Mouse (Mus musculus) MEL (cell line): ENCODE results near the gene Phlda2. TPM values are rescaled to one million over a fixed set of nuclear protein-coding genes. Genes with fewer than 3 reads are reported as not detected.
A peak's percentile ranks its signal among the peaks of the same experiment; 100 is the strongest.

ENCODE experiments used
- DNase-seq: peaks from one replicate; pipeline ENCODE4 v3.0.0; 2011; ENCODE audit warnings: low read depth, low spot score
- H3K27ac ChIP-seq: 2 replicates; pipeline ENCODE4 v1.5.1; 2012; ENCODE audit warnings: low read depth, mild to moderate bottlenecking, control low read depth, low read length, moderate library complexity; ENCODE audit not compliant: control insufficient read depth
- H3K27me3 ChIP-seq, 2 experiments: fragments of 150-350 bp in 1 of 2; sonication (generic) in 1 of 2; 2 replicates each; pipeline ENCODE4 v1.6.1; 2012; ENCODE audit warnings: low read length in 2 of 2, mild to moderate bottlenecking in 2 of 2, improper control_type of control experiment in 1 of 2, moderate library complexity in 1 of 2; ENCODE audit not compliant: insufficient read depth in 2 of 2, control insufficient read depth in 1 of 2
- H3K36me3 ChIP-seq, 2 experiments: 2 replicates each; pipeline ENCODE4 v1.6.1; 2012 to 2014; ENCODE audit warnings: low read length in 2 of 2, improper control_type of control experiment in 1 of 2, inconsistent platforms in 1 of 2, mild to moderate bottlenecking in 1 of 2; ENCODE audit not compliant: insufficient read depth in 2 of 2, control insufficient read depth in 1 of 2
- H3K4me1 ChIP-seq, 2 experiments: fragments of 150-350 bp in 1 of 2; sonication (generic) in 1 of 2; 2 replicates each; pipeline ENCODE4 v1.6.1; 2012; ENCODE audit warnings: low read length in 2 of 2, improper control_type of control experiment in 1 of 2, mild to moderate bottlenecking in 1 of 2; ENCODE audit not compliant: insufficient read depth in 2 of 2, control insufficient read depth in 1 of 2
- H3K4me3 ChIP-seq, 2 experiments: fragments of 150-350 bp in 1 of 2; sonication (generic) in 1 of 2; 2 replicates each; pipeline ENCODE4 v1.5.1; 2012; ENCODE audit warnings: low read depth in 2 of 2, low read length in 2 of 2, mild to moderate bottlenecking in 2 of 2, moderate library complexity in 2 of 2, control low read depth in 1 of 2, improper control_type of control experiment in 1 of 2; ENCODE audit not compliant: control insufficient read depth in 1 of 2, insufficient read depth in 1 of 2
- H3K79me2 ChIP-seq: 2 replicates; pipeline ENCODE4 v1.6.1; 2012; ENCODE audit warnings: mild to moderate bottlenecking, low read length, moderate library complexity; ENCODE audit not compliant: control insufficient read depth, poor library complexity, insufficient read depth
- H3K9ac ChIP-seq: 2 replicates; pipeline ENCODE4 v1.6.1; 2012; ENCODE audit warnings: low read depth, mild to moderate bottlenecking, control low read depth, low read length, moderate library complexity; ENCODE audit not compliant: control insufficient read depth, poor library complexity, severe bottlenecking
- H3K9me3 ChIP-seq: fragments of 150-350 bp; sonication (generic); replicated peaks from 2 replicates; pipeline ENCODE4 v1.6.1; 2012; ENCODE audit warnings: mild to moderate bottlenecking, low read length, improper control_type of control experiment, moderate library complexity; ENCODE audit not compliant: insufficient read depth
- BHLHE40 ChIP-seq: IDR thresholded peaks from 2 replicates; pipeline ENCODE4 v1.6.1; 2012; ENCODE audit warnings: low read depth, mild to moderate bottlenecking, inconsistent platforms, low read length, improper control_type of control experiment, borderline replicate concordance
- CHD1 ChIP-seq: IDR thresholded peaks from 2 replicates; pipeline ENCODE4 v1.6.1; 2012; ENCODE audit warnings: low read depth, mild to moderate bottlenecking, inconsistent platforms, low read length, improper control_type of control experiment
- CHD2 ChIP-seq: IDR thresholded peaks from 2 replicates; pipeline ENCODE4 v1.6.1; 2011; ENCODE audit warnings: low read length, improper control_type of control experiment
- CTCF ChIP-seq, 3 experiments: IDR thresholded peaks in 2 of 3; conservative IDR thresholded peaks in 1 of 3; 2 replicates each; pipeline ENCODE4 v1.5.1; 2011 to 2012; ENCODE audit warnings: low read length in 3 of 3, low read depth in 2 of 3, mild to moderate bottlenecking in 2 of 3, improper control_type of control experiment in 1 of 3, inconsistent platforms in 1 of 3, mixed read lengths in 1 of 3, moderate library complexity in 1 of 3; ENCODE audit not compliant: control insufficient read depth in 1 of 3, insufficient read depth in 1 of 3, poor library complexity in 1 of 3, severe bottlenecking in 1 of 3
- E2F4 ChIP-seq: IDR thresholded peaks from 2 replicates; pipeline ENCODE4 v1.6.1; 2011; ENCODE audit warnings: low read depth, low read length, improper control_type of control experiment, borderline replicate concordance
- ELF1 ChIP-seq: IDR thresholded peaks from 2 replicates; pipeline ENCODE4 v1.6.1; 2014; ENCODE audit warnings: low read depth, mild to moderate bottlenecking, inconsistent platforms, low read length, improper control_type of control experiment, moderate library complexity
- GABPA ChIP-seq: IDR thresholded peaks from 2 replicates; pipeline ENCODE4 v1.6.1; 2012; ENCODE audit warnings: low read depth, mild to moderate bottlenecking, inconsistent platforms, low read length, improper control_type of control experiment, moderate library complexity
- GATA1 ChIP-seq: IDR thresholded peaks from 2 replicates; pipeline ENCODE4 v1.6.1; 2011; ENCODE audit warnings: low read depth, low read length, improper control_type of control experiment
- HCFC1 ChIP-seq: IDR thresholded peaks from 2 replicates; pipeline ENCODE4 v1.6.1; 2012; ENCODE audit warnings: low read depth, mild to moderate bottlenecking, inconsistent platforms, low read length, improper control_type of control experiment, moderate library complexity
- KAT2A ChIP-seq: conservative IDR thresholded peaks from 2 replicates; pipeline ENCODE4 v1.6.1; 2012; ENCODE audit warnings: low read depth, low read length, improper control_type of control experiment, inconsistent platforms
- MAFK ChIP-seq: IDR thresholded peaks from 2 replicates; pipeline ENCODE4 v1.6.1; 2011; ENCODE audit warnings: low read depth, mild to moderate bottlenecking, low read length, improper control_type of control experiment, borderline replicate concordance
- MAZ ChIP-seq: IDR thresholded peaks from 2 replicates; pipeline ENCODE4 v1.6.1; 2012; ENCODE audit warnings: low read depth, mild to moderate bottlenecking, inconsistent platforms, low read length, improper control_type of control experiment
- MEF2A ChIP-seq: IDR thresholded peaks from 2 replicates; pipeline ENCODE4 v1.6.1; 2014; ENCODE audit warnings: low read depth, mild to moderate bottlenecking, inconsistent platforms, low read length, improper control_type of control experiment; ENCODE audit not compliant: poor library complexity, insufficient replicate concordance, severe bottlenecking; ENCODE audit errors: extremely low read depth
- MYC ChIP-seq: IDR thresholded peaks from 2 replicates; pipeline ENCODE4 v1.6.1; 2011; ENCODE audit warnings: low read depth, mild to moderate bottlenecking, low read length, improper control_type of control experiment, moderate library complexity
- POLR2A ChIP-seq, 2 experiments: IDR thresholded peaks; 2 replicates each; pipeline ENCODE4 v1.6.1; 2011 to 2012; ENCODE audit warnings: low read length in 2 of 2, mild to moderate bottlenecking in 2 of 2, control low read depth in 1 of 2, improper control_type of control experiment in 1 of 2, low read depth in 1 of 2, moderate library complexity in 1 of 2; ENCODE audit not compliant: control insufficient read depth in 1 of 2, insufficient read depth in 1 of 2, poor library complexity in 1 of 2
- POLR2AphosphoS2 ChIP-seq: IDR thresholded peaks from 2 replicates; pipeline ENCODE4 v1.6.1; 2011; ENCODE audit warnings: low read length, improper control_type of control experiment
- POLR2AphosphoS5 ChIP-seq: IDR thresholded peaks from 2 replicates; pipeline ENCODE4 v1.6.1; 2012; ENCODE audit warnings: low read depth, borderline replicate concordance, mild to moderate bottlenecking, inconsistent platforms, low read length, moderate library complexity, mixed read lengths
- RAD21 ChIP-seq: IDR thresholded peaks from 2 replicates; pipeline ENCODE4 v1.6.1; 2011; ENCODE audit warnings: mild to moderate bottlenecking, low read depth, low read length, improper control_type of control experiment
- RCOR1 ChIP-seq: IDR thresholded peaks from 2 replicates; pipeline ENCODE4 v1.6.1; 2012; ENCODE audit warnings: low read depth, mild to moderate bottlenecking, inconsistent platforms, low read length, improper control_type of control experiment
- SIN3A ChIP-seq: IDR thresholded peaks from 2 replicates; pipeline ENCODE4 v1.6.1; 2012; ENCODE audit warnings: low read length, improper control_type of control experiment, inconsistent platforms
- SMC3 ChIP-seq: IDR thresholded peaks from 2 replicates; pipeline ENCODE4 v1.6.1; 2011; ENCODE audit warnings: low read depth, low read length, improper control_type of control experiment
- TBP ChIP-seq: IDR thresholded peaks from 2 replicates; pipeline ENCODE4 v1.8.0; 2011; ENCODE audit warnings: low read depth, low read length, improper control_type of control experiment
- TCF12 ChIP-seq: IDR thresholded peaks from 2 replicates; pipeline ENCODE4 v1.6.1; 2014; ENCODE audit warnings: low read depth, mild to moderate bottlenecking, inconsistent platforms, low read length, improper control_type of control experiment, moderate library complexity
- UBTF ChIP-seq: IDR thresholded peaks from 2 replicates; pipeline ENCODE4 v1.6.1; 2012; ENCODE audit warnings: low read depth, mild to moderate bottlenecking, inconsistent platforms, low read length, improper control_type of control experiment, moderate library complexity, borderline replicate concordance; ENCODE audit not compliant: insufficient read depth
- USF2 ChIP-seq, 2 experiments: IDR thresholded peaks; 2 replicates each; pipeline ENCODE4 v1.6.1; 2011 to 2012; ENCODE audit warnings: improper control_type of control experiment in 2 of 2, low read length in 2 of 2, borderline replicate concordance in 1 of 2, inconsistent platforms in 1 of 2, low read depth in 1 of 2, mild to moderate bottlenecking in 1 of 2; ENCODE audit not compliant: insufficient read depth in 1 of 2
- ZC3H11A ChIP-seq: IDR thresholded peaks from 2 replicates; pipeline ENCODE4 v1.6.1; 2012; ENCODE audit warnings: low read depth, mild to moderate bottlenecking, inconsistent platforms, low read length, improper control_type of control experiment
- ZKSCAN1 ChIP-seq: IDR thresholded peaks from 2 replicates; pipeline ENCODE4 v1.6.1; 2012; ENCODE audit warnings: low read depth, mild to moderate bottlenecking, inconsistent platforms, low read length, improper control_type of control experiment, moderate library complexity
- polyA plus RNA-seq, 2 experiments: library from polyadenylated mRNA; stranded (reverse) in 1 of 2; unstranded in 1 of 2; fragments of >175 nt in 1 of 2; fragments of >200 nt in 1 of 2; gene quantifications; 2 replicates each; pipeline versions ENCODE4 v1.2.1 to v1.2.4; 2012; ENCODE audit warnings: low replicate concordance in 2 of 2, low read depth in 1 of 2; ENCODE audit not compliant: insufficient read length in 2 of 2, insufficient read depth in 1 of 2, missing spikeins in 1 of 2
- total RNA-seq: library from RNA; depleted of rRNA; stranded (reverse); fragments of 300-350 nt; gene quantifications from 2 replicates; pipeline ENCODE4 v1.2.3, GENCODE M21; 2012

Gene Phlda2
- total and polyA plus RNA-seq, 3 experiments, result 152 to 253 TPM; not detected in 1

DNA sequence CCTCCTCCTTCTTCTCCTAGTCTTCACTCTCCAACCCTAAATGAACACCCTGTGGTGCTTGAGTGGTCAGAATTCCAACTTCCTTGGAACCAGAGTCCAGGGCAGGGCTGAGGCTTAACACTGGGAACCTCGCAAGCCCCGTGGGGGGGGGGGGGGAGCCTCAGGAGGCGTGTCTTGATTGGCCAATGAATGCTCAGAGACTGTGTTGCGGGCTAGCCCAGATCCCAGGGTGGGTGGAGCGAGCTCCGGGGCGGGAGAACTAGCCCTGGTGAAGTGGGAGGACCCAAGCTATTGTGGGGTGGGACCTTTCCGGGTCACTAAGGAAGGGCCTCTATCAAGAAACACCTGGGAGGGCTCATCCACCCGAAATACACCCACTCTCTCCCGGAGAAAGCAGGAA, 28.1 kb downstream of the Phlda2 start:
- H3K9ac ChIP-seq, result peak overlapping the region; percentile 48
- peak overlapping the region; percentile 55 to 68 for H3K4me3 ChIP-seq
- no peaks in the 10 kb centered on the region for H3K27me3 ChIP-seq
- no peak overlapping the region for H3K27ac ChIP-seq
- peaks cover 3 to 17% of the 10 kb centered on the region in 2 experiments for H3K4me1 ChIP-seq
- TF ChIP-seq RCOR1 (no peak), SMC3 (no peak), POLR2AphosphoS5 (no peak), CTCF (IDR thresholded peaks at IDR 0.05 in 2 of 3, conservative IDR thresholded peaks at IDR 0.05 in 1 of 3; ENCODE audit: control insufficient read depth in 1 of 3, insufficient read depth in 1 of 3, low read depth in 2 of 3, low read length in 3 of 3, poor library complexity in 1 of 3, severe bottlenecking in 1 of 3) (no peak), GATA1 (no peak), ZC3H11A (no peak), TCF12 (no peak), E2F4 (0 out of 2 replicates have a peak, but pooled peaks have one; percentile 36), CHD1 (no peak), UBTF (no peak), KAT2A (no peak), MAZ (peak; percentile 84; the same call in 1 of the 2 replicates), ZKSCAN1 (no peak), GABPA (no peak), POLR2AphosphoS2 (no peak), MYC (no peak), USF2 (IDR thresholded peaks at IDR 0.05; ENCODE audit: borderline replicate concordance in 1 of 2, insufficient read depth in 1 of 2, low read depth in 1 of 2, low read length in 2 of 2) (no peak), SIN3A (0 out of 2 replicates have a peak, but pooled peaks have one; percentile 9), MAFK (no peak)
- no peaks in the 10 kb centered on the region for H3K79me2 ChIP-seq
- peaks cover 0 to 10% of the 10 kb centered on the region in 2 experiments; a peak in 2 of 4 replicates for H3K36me3 ChIP-seq
- peak; percentile 90 for DNase-seq
- no peaks in the 10 kb centered on the region for H3K9me3 ChIP-seq

DNA sequence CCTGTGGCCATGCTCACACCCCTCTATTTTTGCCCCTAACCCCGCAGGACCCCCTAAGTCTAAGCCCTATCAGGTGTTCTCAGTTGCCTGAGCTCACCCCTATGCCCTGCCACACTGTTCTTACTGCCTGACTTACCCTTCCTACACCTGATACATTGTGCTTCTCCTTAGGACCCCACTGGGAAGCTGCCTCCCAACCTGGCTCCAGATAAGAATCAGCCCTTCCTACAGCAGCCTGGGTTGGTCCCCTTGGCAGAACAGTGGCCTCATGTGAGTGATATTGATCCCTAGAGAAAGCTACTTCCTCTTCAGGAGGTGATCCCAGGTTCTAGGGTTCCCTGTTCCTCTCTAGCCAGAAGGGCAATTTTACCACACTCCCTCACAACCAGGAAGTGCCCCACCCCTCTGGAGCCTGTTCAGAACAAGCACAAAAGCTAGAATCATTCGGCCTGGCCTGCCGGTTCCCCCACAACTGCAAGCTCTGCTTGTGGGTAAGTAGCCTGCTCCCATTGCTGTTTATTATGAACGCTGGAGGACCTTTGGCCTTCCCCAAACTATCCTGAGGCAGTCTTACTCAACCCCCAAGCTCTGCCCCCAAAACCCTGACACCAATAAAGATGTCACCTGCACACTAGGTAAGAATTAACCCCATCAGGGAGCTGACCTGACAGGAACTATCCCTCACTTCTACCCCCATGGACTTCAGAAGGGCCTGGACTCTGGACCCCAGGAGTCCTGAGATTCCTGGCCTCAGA, 29.4 kb downstream of the Phlda2 start, which contains the start of gene Slc22a18:
Gene Slc22a18, plus strand, starts transcription at position 390 of the 755 bp plus-strand sequence.
- Histone ChIP-seq H3K36me3 (peaks cover 0 to 10% of the 10 kb centered on the region in 2 experiments; a peak in 2 of 4 replicates), H3K9me3 (no peaks in the 10 kb centered on the region), H3K27me3 (no peaks in the 10 kb centered on the region), H3K4me3 (peak within 1 kb of the TSS; percentile 55 to 68), H3K27ac (peak within 1 kb of the TSS; percentile 26), H3K4me1 (peaks cover 7 to 25% of the 10 kb centered on the region in 2 experiments), H3K79me2 (no peaks in the 10 kb centered on the region), H3K9ac (peak within 1 kb of the TSS; percentile 41)
- peak; percentile 93 for DNase-seq
- TF ChIP-seq GABPA, result no peak
- TF ChIP-seq MAFK, result no peak
- no peak for TF ChIP-seq UBTF
- no peak for TF ChIP-seq CTCF (IDR thresholded peaks at IDR 0.05 in 2 of 3, conservative IDR thresholded peaks at IDR 0.05 in 1 of 3; ENCODE audit: control insufficient read depth in 1 of 3, insufficient read depth in 1 of 3, low read depth in 2 of 3, low read length in 3 of 3, poor library complexity in 1 of 3, severe bottlenecking in 1 of 3)
- TF ChIP-seq MEF2A, result no peak
- TF ChIP-seq RAD21, result no peak
- TF ChIP-seq ZC3H11A, result no peak
- TF ChIP-seq CHD2, result no peak; the same call in 1 of the 2 replicates
- peak in 1 of 2 experiments; percentile 66; a peak in 1 of 4 replicates for TF ChIP-seq POLR2A (IDR thresholded peaks at IDR 0.05; ENCODE audit: control insufficient read depth in 1 of 2, insufficient read depth in 1 of 2, low read depth in 1 of 2, low read length in 2 of 2, poor library complexity in 1 of 2)
- peak; percentile 76 for TF ChIP-seq TBP
- TF ChIP-seq GATA1, result peak; percentile 54; the same call in 1 of the 2 replicates
- no peak for TF ChIP-seq USF2 (IDR thresholded peaks at IDR 0.05; ENCODE audit: borderline replicate concordance in 1 of 2, insufficient read depth in 1 of 2, low read depth in 1 of 2, low read length in 2 of 2)
- no peak for TF ChIP-seq ZKSCAN1
- peak; percentile 79 for TF ChIP-seq HCFC1
- TF ChIP-seq ELF1, result peak; percentile 99
- peak; percentile 57; the same call in 1 of the 2 replicates for TF ChIP-seq POLR2AphosphoS2
- TF ChIP-seq MAZ, result peak; percentile 87
- TF ChIP-seq BHLHE40, result peak; percentile 41; the same call in 1 of the 2 replicates
